Mouse (Mus musculus) MEL (cell line): ENCODE results near the gene Taf6l. TPM values are rescaled to one million over a fixed set of nuclear protein-coding genes. Genes with fewer than 3 reads are reported as not detected.

ENCODE experiments used
- DNase-seq: peaks from one replicate; pipeline ENCODE4 v3.0.0; 2011; ENCODE audit warnings: low read depth, low spot score
- H3K27ac ChIP-seq: 2 replicates; pipeline ENCODE4 v1.5.1; 2012; ENCODE audit warnings: low read depth, mild to moderate bottlenecking, control low read depth, low read length, moderate library complexity; ENCODE audit not compliant: control insufficient read depth
- H3K27me3 ChIP-seq, 2 experiments: fragments of 150-350 bp in 1 of 2; sonication (generic) in 1 of 2; 2 replicates each; pipeline ENCODE4 v1.6.1; 2012; ENCODE audit warnings: low read length in 2 of 2, mild to moderate bottlenecking in 2 of 2, improper control_type of control experiment in 1 of 2, moderate library complexity in 1 of 2; ENCODE audit not compliant: insufficient read depth in 2 of 2, control insufficient read depth in 1 of 2
- H3K36me3 ChIP-seq, 2 experiments: 2 replicates each; pipeline ENCODE4 v1.6.1; 2012 to 2014; ENCODE audit warnings: low read length in 2 of 2, improper control_type of control experiment in 1 of 2, inconsistent platforms in 1 of 2, mild to moderate bottlenecking in 1 of 2; ENCODE audit not compliant: insufficient read depth in 2 of 2, control insufficient read depth in 1 of 2
- H3K4me1 ChIP-seq, 2 experiments: fragments of 150-350 bp in 1 of 2; sonication (generic) in 1 of 2; 2 replicates each; pipeline ENCODE4 v1.6.1; 2012; ENCODE audit warnings: low read length in 2 of 2, improper control_type of control experiment in 1 of 2, mild to moderate bottlenecking in 1 of 2; ENCODE audit not compliant: insufficient read depth in 2 of 2, control insufficient read depth in 1 of 2
- H3K4me3 ChIP-seq, 2 experiments: fragments of 150-350 bp in 1 of 2; sonication (generic) in 1 of 2; 2 replicates each; pipeline ENCODE4 v1.5.1; 2012; ENCODE audit warnings: low read depth in 2 of 2, low read length in 2 of 2, mild to moderate bottlenecking in 2 of 2, moderate library complexity in 2 of 2, control low read depth in 1 of 2, improper control_type of control experiment in 1 of 2; ENCODE audit not compliant: control insufficient read depth in 1 of 2, insufficient read depth in 1 of 2
- H3K79me2 ChIP-seq: 2 replicates; pipeline ENCODE4 v1.6.1; 2012; ENCODE audit warnings: mild to moderate bottlenecking, low read length, moderate library complexity; ENCODE audit not compliant: control insufficient read depth, poor library complexity, insufficient read depth
- H3K9ac ChIP-seq: 2 replicates; pipeline ENCODE4 v1.6.1; 2012; ENCODE audit warnings: low read depth, mild to moderate bottlenecking, control low read depth, low read length, moderate library complexity; ENCODE audit not compliant: control insufficient read depth, poor library complexity, severe bottlenecking
- H3K9me3 ChIP-seq: fragments of 150-350 bp; sonication (generic); replicated peaks from 2 replicates; pipeline ENCODE4 v1.6.1; 2012; ENCODE audit warnings: mild to moderate bottlenecking, low read length, improper control_type of control experiment, moderate library complexity; ENCODE audit not compliant: insufficient read depth
- BHLHE40 ChIP-seq: IDR thresholded peaks from 2 replicates; pipeline ENCODE4 v1.6.1; 2012; ENCODE audit warnings: low read depth, mild to moderate bottlenecking, inconsistent platforms, low read length, improper control_type of control experiment, borderline replicate concordance
- CHD1 ChIP-seq: IDR thresholded peaks from 2 replicates; pipeline ENCODE4 v1.6.1; 2012; ENCODE audit warnings: low read depth, mild to moderate bottlenecking, inconsistent platforms, low read length, improper control_type of control experiment
- CHD2 ChIP-seq: IDR thresholded peaks from 2 replicates; pipeline ENCODE4 v1.6.1; 2011; ENCODE audit warnings: low read length, improper control_type of control experiment
- CTCF ChIP-seq, 3 experiments: IDR thresholded peaks in 2 of 3; conservative IDR thresholded peaks in 1 of 3; 2 replicates each; pipeline ENCODE4 v1.5.1; 2011 to 2012; ENCODE audit warnings: low read length in 3 of 3, low read depth in 2 of 3, mild to moderate bottlenecking in 2 of 3, improper control_type of control experiment in 1 of 3, inconsistent platforms in 1 of 3, mixed read lengths in 1 of 3, moderate library complexity in 1 of 3; ENCODE audit not compliant: control insufficient read depth in 1 of 3, insufficient read depth in 1 of 3, poor library complexity in 1 of 3, severe bottlenecking in 1 of 3
- E2F4 ChIP-seq: IDR thresholded peaks from 2 replicates; pipeline ENCODE4 v1.6.1; 2011; ENCODE audit warnings: low read depth, low read length, improper control_type of control experiment, borderline replicate concordance
- ELF1 ChIP-seq: IDR thresholded peaks from 2 replicates; pipeline ENCODE4 v1.6.1; 2014; ENCODE audit warnings: low read depth, mild to moderate bottlenecking, inconsistent platforms, low read length, improper control_type of control experiment, moderate library complexity
- EP300 ChIP-seq, 2 experiments: IDR thresholded peaks; 2 replicates each; pipeline ENCODE4 v1.6.1; 2011; ENCODE audit warnings: improper control_type of control experiment in 2 of 2, low read length in 2 of 2, low read depth in 1 of 2, mild to moderate bottlenecking in 1 of 2
- ETS1 ChIP-seq: IDR thresholded peaks from 2 replicates; pipeline ENCODE4 v1.6.1; 2012; ENCODE audit warnings: low read depth, mild to moderate bottlenecking, inconsistent platforms, low read length, improper control_type of control experiment, moderate library complexity
- GABPA ChIP-seq: IDR thresholded peaks from 2 replicates; pipeline ENCODE4 v1.6.1; 2012; ENCODE audit warnings: low read depth, mild to moderate bottlenecking, inconsistent platforms, low read length, improper control_type of control experiment, moderate library complexity
- GATA1 ChIP-seq: IDR thresholded peaks from 2 replicates; pipeline ENCODE4 v1.6.1; 2011; ENCODE audit warnings: low read depth, low read length, improper control_type of control experiment
- HCFC1 ChIP-seq: IDR thresholded peaks from 2 replicates; pipeline ENCODE4 v1.6.1; 2012; ENCODE audit warnings: low read depth, mild to moderate bottlenecking, inconsistent platforms, low read length, improper control_type of control experiment, moderate library complexity
- JUND ChIP-seq: IDR thresholded peaks from 2 replicates; pipeline ENCODE4 v1.6.1; 2011; ENCODE audit warnings: low read depth, mild to moderate bottlenecking, improper control_type of control experiment, low read length
- KAT2A ChIP-seq: conservative IDR thresholded peaks from 2 replicates; pipeline ENCODE4 v1.6.1; 2012; ENCODE audit warnings: low read depth, low read length, improper control_type of control experiment, inconsistent platforms
- MAFK ChIP-seq: IDR thresholded peaks from 2 replicates; pipeline ENCODE4 v1.6.1; 2011; ENCODE audit warnings: low read depth, mild to moderate bottlenecking, low read length, improper control_type of control experiment, borderline replicate concordance
- MAX ChIP-seq: IDR thresholded peaks from 2 replicates; pipeline ENCODE4 v1.6.1; 2011; ENCODE audit warnings: low read length, improper control_type of control experiment
- MAZ ChIP-seq: IDR thresholded peaks from 2 replicates; pipeline ENCODE4 v1.6.1; 2012; ENCODE audit warnings: low read depth, mild to moderate bottlenecking, inconsistent platforms, low read length, improper control_type of control experiment
- MEF2A ChIP-seq: IDR thresholded peaks from 2 replicates; pipeline ENCODE4 v1.6.1; 2014; ENCODE audit warnings: low read depth, mild to moderate bottlenecking, inconsistent platforms, low read length, improper control_type of control experiment; ENCODE audit not compliant: poor library complexity, insufficient replicate concordance, severe bottlenecking; ENCODE audit errors: extremely low read depth
- MXI1 ChIP-seq: IDR thresholded peaks from 2 replicates; pipeline ENCODE4 v1.6.1; 2011; ENCODE audit warnings: mild to moderate bottlenecking, low read depth, low read length, improper control_type of control experiment
- MYB ChIP-seq: IDR thresholded peaks from 2 replicates; pipeline ENCODE4 v1.6.1; 2011; ENCODE audit warnings: mild to moderate bottlenecking, low read depth, low read length, improper control_type of control experiment
- MYC ChIP-seq: IDR thresholded peaks from 2 replicates; pipeline ENCODE4 v1.6.1; 2011; ENCODE audit warnings: low read depth, mild to moderate bottlenecking, low read length, improper control_type of control experiment, moderate library complexity
- NELFE ChIP-seq: IDR thresholded peaks from 2 replicates; pipeline ENCODE4 v1.6.1; 2011; ENCODE audit warnings: low read depth, low read length, improper control_type of control experiment
- NRF1 ChIP-seq: IDR thresholded peaks from 2 replicates; pipeline ENCODE4 v1.6.1; 2014; ENCODE audit warnings: low read depth, mild to moderate bottlenecking, inconsistent platforms, low read length, improper control_type of control experiment, moderate library complexity; ENCODE audit not compliant: poor library complexity, insufficient read depth, severe bottlenecking
- POLR2A ChIP-seq, 2 experiments: IDR thresholded peaks; 2 replicates each; pipeline ENCODE4 v1.6.1; 2011 to 2012; ENCODE audit warnings: low read length in 2 of 2, mild to moderate bottlenecking in 2 of 2, control low read depth in 1 of 2, improper control_type of control experiment in 1 of 2, low read depth in 1 of 2, moderate library complexity in 1 of 2; ENCODE audit not compliant: control insufficient read depth in 1 of 2, insufficient read depth in 1 of 2, poor library complexity in 1 of 2
- POLR2AphosphoS2 ChIP-seq: IDR thresholded peaks from 2 replicates; pipeline ENCODE4 v1.6.1; 2011; ENCODE audit warnings: low read length, improper control_type of control experiment
- RAD21 ChIP-seq: IDR thresholded peaks from 2 replicates; pipeline ENCODE4 v1.6.1; 2011; ENCODE audit warnings: mild to moderate bottlenecking, low read depth, low read length, improper control_type of control experiment
- RCOR1 ChIP-seq: IDR thresholded peaks from 2 replicates; pipeline ENCODE4 v1.6.1; 2012; ENCODE audit warnings: low read depth, mild to moderate bottlenecking, inconsistent platforms, low read length, improper control_type of control experiment
- SIN3A ChIP-seq: IDR thresholded peaks from 2 replicates; pipeline ENCODE4 v1.6.1; 2012; ENCODE audit warnings: low read length, improper control_type of control experiment, inconsistent platforms
- TAL1 ChIP-seq: IDR thresholded peaks from 2 replicates; pipeline ENCODE4 v1.6.1; 2012; ENCODE audit warnings: mild to moderate bottlenecking, inconsistent platforms, low read length, moderate library complexity, mixed read lengths
- TBP ChIP-seq: IDR thresholded peaks from 2 replicates; pipeline ENCODE4 v1.8.0; 2011; ENCODE audit warnings: low read depth, low read length, improper control_type of control experiment
- TCF12 ChIP-seq: IDR thresholded peaks from 2 replicates; pipeline ENCODE4 v1.6.1; 2014; ENCODE audit warnings: low read depth, mild to moderate bottlenecking, inconsistent platforms, low read length, improper control_type of control experiment, moderate library complexity
- UBTF ChIP-seq: IDR thresholded peaks from 2 replicates; pipeline ENCODE4 v1.6.1; 2012; ENCODE audit warnings: low read depth, mild to moderate bottlenecking, inconsistent platforms, low read length, improper control_type of control experiment, moderate library complexity, borderline replicate concordance; ENCODE audit not compliant: insufficient read depth
- USF2 ChIP-seq, 2 experiments: IDR thresholded peaks; 2 replicates each; pipeline ENCODE4 v1.6.1; 2011 to 2012; ENCODE audit warnings: improper control_type of control experiment in 2 of 2, low read length in 2 of 2, borderline replicate concordance in 1 of 2, inconsistent platforms in 1 of 2, low read depth in 1 of 2, mild to moderate bottlenecking in 1 of 2; ENCODE audit not compliant: insufficient read depth in 1 of 2
- ZC3H11A ChIP-seq: IDR thresholded peaks from 2 replicates; pipeline ENCODE4 v1.6.1; 2012; ENCODE audit warnings: low read depth, mild to moderate bottlenecking, inconsistent platforms, low read length, improper control_type of control experiment
- ZKSCAN1 ChIP-seq: IDR thresholded peaks from 2 replicates; pipeline ENCODE4 v1.6.1; 2012; ENCODE audit warnings: low read depth, mild to moderate bottlenecking, inconsistent platforms, low read length, improper control_type of control experiment, moderate library complexity
- ZNF384 ChIP-seq: IDR thresholded peaks from 2 replicates; pipeline ENCODE4 v1.6.1; 2012; ENCODE audit warnings: low read depth, mild to moderate bottlenecking, inconsistent platforms, low read length, improper control_type of control experiment
- polyA plus RNA-seq, 2 experiments: library from polyadenylated mRNA; stranded (reverse) in 1 of 2; unstranded in 1 of 2; fragments of >175 nt in 1 of 2; fragments of >200 nt in 1 of 2; gene quantifications; 2 replicates each; pipeline versions ENCODE4 v1.2.1 to v1.2.4; 2012; ENCODE audit warnings: low replicate concordance in 2 of 2, low read depth in 1 of 2; ENCODE audit not compliant: insufficient read length in 2 of 2, insufficient read depth in 1 of 2, missing spikeins in 1 of 2
- total RNA-seq: library from RNA; depleted of rRNA; stranded (reverse); fragments of 300-350 nt; gene quantifications from 2 replicates; pipeline ENCODE4 v1.2.3, GENCODE M21; 2012; rRNA removed

Gene Taf6l
- total RNA-seq (15.3 and 18.3 TPM in 2 replicates), polyA plus RNA-seq (10 to 100 TPM in 1 of 2 experiments, not detected in 1; 25.5 TPM)

GRCm38 (mm10) chr19:8786008-8786781 is at the start of gene Taf6l:
Taf6l (minus strand) TSS chr19:8786417.
- H3K4me3 ChIP-seq: peak within 1 kb of the TSS; percentile 72 to 73
- no peaks in the 10 kb centered on the region; the same call in 1 of the 2 replicates for H3K79me2 ChIP-seq
- no peaks in the 10 kb centered on the region for H3K27me3 ChIP-seq
- H3K9me3 ChIP-seq: no peaks in the 10 kb centered on the region
- H3K9ac ChIP-seq: peak within 1 kb of the TSS; percentile 72
- H3K4me1 ChIP-seq: peaks cover 3 to 7% of the 10 kb centered on the region in 2 experiments; a peak in 1 of 4 replicates
- peak within 1 kb of the TSS; percentile 31 for H3K27ac ChIP-seq
- DNase-seq: peak; percentile 98
- H3K36me3 ChIP-seq: peaks cover 0 to 4% of the 10 kb centered on the region in 2 experiments; a peak in 1 of 4 replicates
- TF ChIP-seq MEF2A (no peak), POLR2AphosphoS2 (peak; percentile 53; the same call in 1 of the 2 replicates), GABPA (no peak), NRF1 (no peak), MAFK (no peak), MAZ (0 out of 2 replicates have a peak, but pooled peaks have one; percentile 50), TBP (peak; percentile 98), ETS1 (no peak), UBTF (no peak), CHD2 (no peak), ZC3H11A (no peak), EP300 (IDR thresholded peaks at IDR 0.05; ENCODE audit: low read depth in 1 of 2, low read length in 2 of 2) (no peak; a peak in 1 of 4 replicates), SIN3A (peak; percentile 94), JUND (no peak), GATA1 (no peak), MXI1 (peak; percentile 93), KAT2A (no peak; the same call in 1 of the 2 replicates), RCOR1 (no peak), MAX (peak; percentile 91), E2F4 (no peak; the same call in 1 of the 2 replicates), HCFC1 (peak; percentile 81), CTCF (IDR thresholded peaks at IDR 0.05 in 2 of 3, conservative IDR thresholded peaks at IDR 0.05 in 1 of 3; ENCODE audit: control insufficient read depth in 1 of 3, insufficient read depth in 1 of 3, low read depth in 2 of 3, low read length in 3 of 3, poor library complexity in 1 of 3, severe bottlenecking in 1 of 3) (no peak), POLR2A (IDR thresholded peaks at IDR 0.05; ENCODE audit: control insufficient read depth in 1 of 2, insufficient read depth in 1 of 2, low read depth in 1 of 2, low read length in 2 of 2, poor library complexity in 1 of 2) (peak; percentile 65 to 80; a peak in 3 of 4 replicates), CHD1 (no peak), RAD21 (no peak), NELFE (peak; percentile 67), TAL1 (no peak), USF2 (IDR thresholded peaks at IDR 0.05; ENCODE audit: borderline replicate concordance in 1 of 2, insufficient read depth in 1 of 2, low read depth in 1 of 2, low read length in 2 of 2) (peak; percentile 79 to 93), MYB (no peak), BHLHE40 (peak; percentile 97), TCF12 (peak; percentile 38; the same call in 1 of the 2 replicates), ZNF384 (0 out of 2 replicates have a peak, but pooled peaks have one; percentile 27), ELF1 (0 out of 2 replicates have a peak, but pooled peaks have one; percentile 16), MYC (peak; percentile 75), ZKSCAN1 (no peak)
